Mouse (Mus musculus) stomach, postnatal 0 days (tissue): ENCODE measurements around the gene Apbb2.

Source experiments
- CTCF ChIP-seq: IDR thresholded peaks from 2 replicates; pipeline ENCODE4 v1.5.1; 2016; ENCODE audit warnings: antibody characterized with exemption, low read depth, mild to moderate bottlenecking, moderate library complexity
- EP300 ChIP-seq: optimal IDR thresholded peaks from 2 replicates; pipeline ENCODE3; 2016; ENCODE audit warnings: antibody characterized with exemption

- TF ChIP-seq CTCF, result no peak
- TF ChIP-seq EP300, result no peak
Measured at GRCm38 (mm10) chr5:66517503-66517902, 101.1 kb downstream of the Apbb2 start.
